Mouse (Mus musculus) left cerebral cortex, postnatal 36 days (tissue): ENCODE data around the gene Mydgf. TPM values are rescaled to one million over a fixed set of nuclear protein-coding genes. Genes with fewer than 3 reads are reported as not detected.

Source experiments
- DNase-seq, 2 experiments: peaks; one replicate each; pipeline ENCODE4 v3.0.0; 2021 to 2022; ENCODE audit warnings: low spot score in 2 of 2, mixed read lengths in 1 of 2
- intact Hi-C: fragments of 180-260 bp; cut with DNase I; formaldehyde crosslinking; loops from one replicate; pipeline ENCODE4 v1.15.1; 2025
- total RNA-seq, 2 experiments: library from RNA; stranded (reverse); gene quantifications; 2 replicates each; pipeline ENCODE4 v1.2.3; 2021

Mydgf gene
- total RNA-seq, 2 experiments from 2014 or later: 39.7 to 43.9 TPM

DNA sequence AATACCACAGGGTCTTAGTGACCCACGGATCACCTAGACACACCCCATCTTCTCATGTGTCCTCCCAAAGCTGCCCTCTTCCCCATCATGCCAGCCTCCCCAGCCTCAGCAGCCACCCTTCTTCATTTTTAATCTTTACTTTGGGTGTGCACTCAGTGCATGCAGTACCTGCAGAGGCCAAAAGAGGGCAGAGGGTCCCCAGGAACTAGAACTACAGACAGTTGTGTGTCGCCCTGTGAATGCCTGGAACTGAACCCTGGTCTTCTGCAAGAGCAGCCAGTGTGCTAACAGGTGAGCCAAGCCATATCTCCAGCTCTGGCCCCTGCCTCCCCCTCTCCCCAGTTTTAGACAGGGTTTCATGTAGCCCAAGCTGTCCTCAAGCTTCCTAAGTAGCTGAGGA is 13.1 kb upstream of the Mydgf start:
- no peak for DNase-seq
- intact Hi-C loops: no loop called here

DNA sequence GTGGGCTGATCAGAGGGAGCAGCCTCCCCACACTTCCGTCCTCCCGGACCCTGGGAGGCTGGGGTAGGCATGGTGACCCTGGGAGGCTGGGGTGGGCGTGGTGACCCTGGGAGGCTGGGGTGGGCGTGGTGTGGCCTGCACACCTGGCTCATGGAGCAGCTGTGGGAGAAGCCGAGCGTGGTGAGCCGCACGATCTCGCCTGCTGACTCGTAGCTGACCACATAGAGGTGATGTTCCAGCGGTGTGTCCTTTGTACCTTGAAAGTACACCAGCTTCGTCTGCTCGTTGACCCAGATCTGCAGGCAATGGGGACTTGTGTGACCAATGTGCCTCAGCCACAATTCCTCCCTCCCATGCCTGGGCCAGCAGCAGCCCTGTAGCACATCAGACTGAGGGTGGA is 11.0 kb upstream of the Mydgf start:
- intact Hi-C loops: no loop called here
- no peak for DNase-seq

DNA sequence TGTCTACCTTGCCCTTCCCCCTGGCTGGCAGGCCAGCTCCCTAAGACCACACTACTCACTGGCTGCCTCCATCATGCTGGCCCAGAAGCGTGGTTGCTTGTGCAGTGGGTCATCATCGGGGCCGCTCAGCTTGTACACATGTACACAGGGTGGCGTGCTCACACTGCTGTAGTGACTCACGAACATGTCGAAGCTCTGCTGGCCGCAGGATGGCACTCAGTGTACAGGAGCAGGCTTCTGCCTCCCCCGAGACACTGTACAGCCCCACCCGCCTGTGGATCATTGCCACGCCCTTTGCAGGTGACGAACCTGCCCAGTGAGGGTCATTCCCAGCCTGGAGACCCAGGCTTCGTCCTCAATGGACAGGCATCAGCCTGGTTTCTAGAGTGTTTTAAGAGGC is 10.6 kb upstream of the Mydgf start:
- intact Hi-C loops: no loop called here
- DNase-seq: no peak

DNA sequence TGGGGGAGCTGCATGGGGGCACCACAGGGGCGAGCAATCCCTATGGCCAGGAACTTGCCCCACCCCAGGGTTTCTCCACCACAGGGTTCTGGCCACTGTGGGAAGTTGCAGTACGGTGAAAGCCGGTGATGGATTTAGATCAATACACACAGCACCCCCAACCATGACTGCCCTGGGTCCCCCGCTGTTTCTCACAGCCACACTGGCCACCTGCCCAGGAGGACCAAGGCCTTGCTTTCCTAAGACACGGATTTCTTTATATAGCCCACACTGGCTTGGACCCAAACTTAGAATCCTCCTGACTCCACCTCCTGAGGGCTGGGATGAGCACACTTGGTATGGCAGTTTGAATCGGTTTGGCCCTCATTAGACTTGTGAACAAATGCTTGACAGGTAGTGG is 7.5 kb upstream of the Mydgf start:
- intact Hi-C loops: no loop called here

DNA sequence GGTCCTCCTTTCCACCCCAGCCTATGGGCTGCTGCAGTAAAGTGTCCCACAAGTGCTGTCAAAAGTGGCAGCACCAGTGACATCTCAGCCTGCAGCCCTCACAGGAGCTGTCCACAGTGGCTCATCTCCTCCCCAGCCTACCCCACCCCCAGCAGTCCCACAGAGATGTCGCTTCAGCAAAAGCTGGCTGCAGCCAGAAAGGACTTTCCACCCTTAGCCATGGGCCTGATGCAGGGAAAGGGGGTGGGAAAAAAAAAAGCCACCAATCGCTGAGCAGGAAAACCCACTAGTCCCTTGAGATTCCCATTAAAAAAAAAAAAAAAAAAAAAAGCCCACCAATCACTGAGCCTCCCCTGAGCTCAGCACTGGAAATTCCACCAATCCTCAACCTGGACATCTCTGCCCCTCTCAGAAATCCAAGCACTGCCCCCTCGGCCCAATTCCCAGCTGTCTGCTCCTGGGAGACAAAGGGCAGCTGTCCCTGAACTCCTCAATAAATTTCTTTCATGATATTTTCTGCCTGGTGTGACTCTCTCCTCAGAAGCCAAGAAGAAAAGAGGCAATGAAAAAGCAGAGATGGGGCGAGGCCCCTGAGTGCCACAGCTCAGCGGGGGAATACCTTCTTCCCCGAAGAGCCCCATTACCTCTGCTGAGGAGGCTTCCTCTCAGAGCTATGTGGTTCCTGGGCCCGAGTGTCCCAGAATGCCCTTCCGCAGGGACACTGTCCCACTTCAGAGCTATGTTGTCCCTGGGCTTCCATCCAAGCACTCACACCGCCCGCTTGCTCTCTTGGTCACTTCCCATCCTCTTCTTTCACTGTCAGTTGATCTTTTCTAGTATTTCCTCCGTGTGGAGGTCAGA is 1.8 kb upstream of the Mydgf start:
- intact Hi-C loops: no loop called here
- DNase-seq: peak in 1 of 2 experiments; percentile 20

More for the DNA sequence above, 7.5 kb upstream of the Mydgf start:
- no peak for DNase-seq

DNA sequence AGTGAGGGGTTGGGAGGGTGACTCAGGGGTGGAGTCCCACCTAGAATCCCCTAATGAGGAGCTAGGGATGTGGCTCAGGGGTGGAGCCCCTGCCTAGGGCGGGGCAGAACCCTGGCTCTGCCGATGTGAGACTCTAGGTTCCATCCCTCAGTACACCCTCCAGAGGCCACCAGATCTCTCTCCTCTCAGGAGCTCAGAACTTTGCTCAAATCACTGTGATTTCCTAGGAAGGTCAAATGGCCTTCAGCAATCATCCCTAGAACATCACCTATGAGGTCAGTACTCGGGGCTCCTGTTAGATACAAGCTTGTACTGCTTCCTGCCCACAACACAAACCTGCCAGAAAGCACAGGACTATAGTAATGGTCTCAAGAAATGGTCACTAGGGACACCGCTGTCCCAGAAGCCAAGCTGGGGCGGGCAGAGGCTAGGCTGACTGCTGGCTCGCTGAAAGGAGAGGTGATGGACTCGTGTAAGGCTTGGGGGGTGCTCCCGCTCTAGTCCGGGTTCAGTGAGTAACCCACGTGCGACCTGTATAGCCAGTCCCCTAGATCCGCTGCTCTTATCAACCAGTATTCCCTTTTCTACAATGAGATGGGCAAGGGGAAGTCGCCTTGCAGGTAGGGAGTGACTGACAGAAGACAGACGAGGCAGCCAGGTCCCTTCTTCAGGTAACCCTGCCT is 604 bp downstream of the Mydgf start:
- intact Hi-C loops: no loop called here
- no peak for DNase-seq

DNA sequence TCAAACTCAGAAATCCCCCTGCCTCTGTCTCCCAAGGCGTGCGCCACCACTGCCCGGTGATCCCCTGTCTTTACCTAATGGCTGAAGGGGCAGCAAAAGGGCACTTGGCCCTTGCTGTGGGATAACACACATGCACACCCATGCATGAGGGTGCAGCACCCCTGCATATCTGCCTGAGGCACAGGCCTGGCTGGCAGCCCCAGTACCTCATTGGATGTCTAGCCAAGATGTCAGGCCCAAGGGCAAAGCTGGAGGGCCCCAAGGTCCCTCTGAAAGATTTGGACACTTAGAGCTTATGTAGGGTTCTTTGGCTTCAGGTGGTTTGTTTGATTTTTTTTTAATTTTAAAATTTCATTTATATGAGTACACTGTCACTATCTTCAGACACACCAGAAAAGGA is 8.3 kb downstream of the Mydgf start:
- intact Hi-C loops: no loop called here
- DNase-seq: no peak

DNA sequence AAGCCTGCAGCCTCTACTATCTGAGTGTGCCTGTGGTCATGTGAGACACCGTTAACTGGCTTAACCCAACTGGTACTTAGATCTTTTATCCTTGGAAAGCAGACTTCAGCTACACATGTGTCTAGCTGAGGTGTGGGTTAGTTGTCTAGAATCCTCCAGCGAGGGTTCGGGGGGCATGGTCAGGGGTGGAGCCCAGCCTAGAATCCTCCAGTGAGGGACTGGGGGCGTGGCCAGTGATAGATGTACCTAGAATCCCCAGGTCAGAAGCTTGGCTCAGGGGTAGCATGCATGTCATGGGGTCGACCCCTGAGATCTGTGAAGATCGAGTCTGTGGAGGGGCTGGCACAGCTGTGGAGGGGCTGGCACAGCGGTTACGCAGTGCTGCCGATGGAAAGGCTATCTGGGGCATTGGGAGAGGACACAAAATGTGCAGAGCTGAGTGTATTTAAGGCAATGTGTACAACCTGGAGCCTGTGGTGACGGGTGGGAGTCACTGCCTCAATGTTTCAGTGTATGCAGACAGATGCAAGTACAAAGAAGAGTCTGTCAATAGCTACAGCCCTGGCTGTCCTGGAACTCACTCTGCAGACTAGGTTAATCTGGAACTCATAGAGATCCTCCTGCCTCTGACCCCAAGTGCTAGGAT is 10.2 kb downstream of the Mydgf start:
- intact Hi-C loops: no loop called here

DNA sequence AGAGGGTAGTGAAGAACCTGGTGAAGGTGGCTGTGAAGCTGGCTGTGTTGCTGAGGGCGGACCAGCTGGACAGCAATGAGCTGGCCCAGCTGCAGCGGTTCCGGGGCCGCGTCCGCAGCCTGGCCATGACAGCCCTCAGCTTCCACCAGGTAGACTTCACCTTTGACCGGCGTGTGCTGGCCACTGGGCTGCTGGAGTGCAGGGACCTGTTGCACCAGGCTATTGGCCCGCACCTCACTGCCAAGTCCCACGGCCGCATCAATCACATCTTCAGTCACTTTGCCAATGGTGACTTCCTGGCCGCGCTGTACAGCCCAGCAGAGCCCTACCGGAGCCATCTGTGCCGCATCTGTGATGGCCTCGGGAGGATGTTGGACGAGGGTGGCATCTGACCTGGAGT is 11.8 kb downstream of the Mydgf start:
- DNase-seq: no peak
- intact Hi-C loops: no loop called here

More for the DNA sequence above, 10.2 kb downstream of the Mydgf start:
- no peak for DNase-seq

DNA sequence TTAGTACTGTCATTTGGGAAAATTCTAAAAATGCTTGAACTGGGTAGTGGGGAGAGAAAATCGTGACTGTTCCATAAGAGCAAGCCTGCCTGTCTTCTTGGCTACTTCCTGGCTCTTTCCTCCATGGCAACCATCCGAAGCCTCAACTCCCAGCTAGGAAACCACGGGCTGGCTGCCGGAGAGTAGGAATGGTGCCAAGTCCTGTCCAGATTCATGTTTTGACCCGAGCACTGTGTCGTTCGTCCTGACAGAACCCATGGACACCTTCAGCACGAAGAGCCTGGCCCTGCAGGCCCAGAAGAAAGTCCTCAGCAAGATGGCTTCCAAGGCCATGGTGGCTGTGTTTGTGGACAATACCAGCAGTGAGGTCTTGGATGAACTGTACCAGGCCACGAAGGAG is 12.3 kb downstream of the Mydgf start:
- intact Hi-C loops: no loop called here
- no peak for DNase-seq

DNA sequence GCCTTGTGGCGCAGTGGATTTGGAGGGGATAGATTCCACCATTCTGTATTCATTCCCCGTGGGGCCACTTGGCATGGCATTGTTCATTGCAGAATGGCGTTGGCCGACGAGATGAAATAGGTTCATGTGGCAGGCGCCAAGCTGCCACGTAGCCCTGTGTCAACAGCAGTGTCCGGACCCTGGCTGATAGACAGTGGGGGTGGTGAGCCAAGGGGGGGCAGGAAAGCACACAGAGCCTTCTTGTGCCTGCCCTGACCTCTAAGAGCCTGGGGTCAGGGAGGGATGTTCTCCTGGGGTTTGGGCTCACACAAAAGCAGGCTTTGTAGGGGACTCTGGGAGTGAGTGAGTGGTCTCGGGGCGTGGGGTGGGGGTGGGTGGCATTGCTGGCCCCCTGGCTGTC is 13.1 kb downstream of the Mydgf start:
- intact Hi-C loops: no loop called here
- DNase-seq: no peak

DNA sequence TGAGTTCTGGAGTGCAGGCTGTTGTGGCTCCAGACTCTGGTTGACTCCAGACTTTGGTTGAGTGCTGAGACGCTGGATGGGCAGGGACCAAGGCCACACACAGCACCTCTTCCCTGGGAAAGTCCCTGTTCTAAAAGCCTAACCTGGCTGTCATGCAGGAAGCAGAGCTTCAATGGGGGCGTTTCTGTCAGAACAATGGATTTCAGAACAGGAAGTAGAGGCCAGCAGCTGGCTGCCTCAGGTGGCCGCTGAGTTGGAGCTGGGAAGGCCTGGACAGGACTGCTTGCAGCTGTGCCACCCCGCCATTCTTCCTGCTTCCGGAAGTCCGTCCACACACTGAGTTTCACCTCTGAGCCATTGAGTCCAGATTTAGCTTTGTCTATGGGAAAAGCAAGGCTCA is 13.9 kb downstream of the Mydgf start:
- no peak for DNase-seq
- intact Hi-C loops: no loop called here

DNA sequence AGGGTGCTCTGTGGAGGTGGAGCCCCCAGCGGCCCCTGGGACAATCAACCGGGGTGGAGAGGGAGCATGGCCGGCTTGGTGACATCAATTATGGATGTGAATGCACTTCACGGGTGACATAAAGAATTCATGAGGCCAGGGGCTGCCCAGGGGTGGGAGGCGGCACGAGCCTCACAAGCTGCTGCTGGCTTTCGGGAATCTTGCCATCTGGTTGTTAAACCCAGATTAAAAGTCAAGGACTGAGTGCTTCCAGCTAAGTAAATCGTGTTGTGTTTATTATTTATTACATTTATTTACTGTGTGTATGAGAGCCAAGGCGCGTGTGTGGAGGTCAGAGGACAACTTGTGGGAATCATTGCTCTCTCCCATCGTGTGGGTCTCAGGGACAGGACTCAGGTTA is 18.0 kb downstream of the Mydgf start:
- no peak for DNase-seq
- intact Hi-C loops: no loop called here

DNA sequence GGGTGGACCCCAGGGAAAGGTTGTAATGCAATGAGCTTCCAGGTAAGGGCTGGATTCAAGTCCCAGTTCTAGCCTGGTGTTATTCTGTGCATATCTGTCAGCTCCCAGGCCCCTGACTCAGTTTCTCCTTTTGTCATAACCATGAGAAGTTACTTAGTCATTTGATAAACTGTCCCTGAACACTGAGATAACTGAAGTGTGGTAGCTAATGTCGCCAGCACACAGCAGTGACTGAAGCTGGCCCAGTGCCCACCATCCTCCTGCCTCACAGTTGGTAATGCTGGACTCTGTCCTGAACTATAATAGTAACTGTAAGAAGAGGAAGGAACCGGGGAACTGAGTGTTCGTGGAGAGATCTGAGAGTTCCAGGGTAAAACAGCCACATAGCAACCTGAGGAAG is 19.2 kb downstream of the Mydgf start:
- intact Hi-C loops: no loop called here

DNA sequence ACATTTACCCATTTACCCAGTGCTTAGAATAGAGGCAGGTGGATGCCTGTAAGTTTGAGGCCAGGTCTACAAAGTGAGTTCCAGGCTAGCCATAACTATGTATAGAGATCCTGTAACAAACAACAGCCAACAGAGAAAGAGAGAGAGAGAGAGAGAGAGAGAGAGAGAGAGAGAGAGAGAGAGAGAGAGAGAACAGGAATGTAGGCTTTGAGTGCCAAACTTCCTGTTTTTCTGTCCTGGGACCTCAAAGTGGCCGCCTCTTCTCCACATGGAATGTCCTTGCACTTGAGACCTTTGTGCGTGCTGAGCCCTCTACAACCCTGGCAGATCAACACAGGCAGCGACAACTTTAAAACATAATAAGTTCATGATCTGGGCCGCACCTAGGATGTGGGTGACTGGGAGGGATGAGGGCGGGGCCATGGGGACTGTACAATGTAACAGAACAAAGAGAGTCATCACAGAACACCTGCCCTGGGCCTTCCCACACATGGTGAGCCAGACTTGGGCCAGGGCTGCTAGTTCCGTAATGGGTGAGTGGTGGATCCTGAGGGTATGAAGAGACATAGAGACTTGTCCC is 20.1 kb downstream of the Mydgf start:
- no peak for DNase-seq
- intact Hi-C loops: no loop called here

More for the DNA sequence above, 19.2 kb downstream of the Mydgf start:
- DNase-seq: no peak

DNA sequence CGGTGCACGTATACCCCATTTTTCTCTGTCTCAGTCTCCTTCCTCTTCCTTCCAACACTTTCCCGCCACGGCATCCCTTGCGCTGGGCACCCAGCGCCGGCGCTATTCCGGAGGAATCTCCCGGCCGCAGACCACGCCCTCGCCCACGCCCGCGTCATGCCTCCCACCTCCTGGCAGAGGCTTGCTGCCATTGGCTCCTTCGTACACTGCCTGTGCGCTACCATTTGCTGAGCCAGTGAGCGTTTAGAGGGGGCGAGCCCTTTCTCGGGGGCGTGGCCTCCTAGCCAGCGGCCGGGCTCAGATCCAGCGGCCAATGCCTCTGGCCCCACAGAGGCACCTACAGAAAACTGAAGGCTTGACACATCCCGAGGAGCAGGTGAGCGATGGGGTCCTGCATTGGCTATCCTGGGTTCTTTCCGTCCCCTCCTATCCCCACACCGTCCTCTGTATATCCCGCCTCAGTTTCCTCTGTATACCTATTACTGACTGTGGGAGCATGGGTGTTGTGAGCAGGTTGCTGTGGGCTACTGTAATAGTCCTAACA is 21.4 kb downstream of the Mydgf start, which contains the start of gene Tnfaip8l1:
Tnfaip8l1 (plus strand) TSS at position 247 of the 544 bp plus-strand sequence.
- DNase-seq: peak; percentile 95
- intact Hi-C loops: no loop called here

DNA sequence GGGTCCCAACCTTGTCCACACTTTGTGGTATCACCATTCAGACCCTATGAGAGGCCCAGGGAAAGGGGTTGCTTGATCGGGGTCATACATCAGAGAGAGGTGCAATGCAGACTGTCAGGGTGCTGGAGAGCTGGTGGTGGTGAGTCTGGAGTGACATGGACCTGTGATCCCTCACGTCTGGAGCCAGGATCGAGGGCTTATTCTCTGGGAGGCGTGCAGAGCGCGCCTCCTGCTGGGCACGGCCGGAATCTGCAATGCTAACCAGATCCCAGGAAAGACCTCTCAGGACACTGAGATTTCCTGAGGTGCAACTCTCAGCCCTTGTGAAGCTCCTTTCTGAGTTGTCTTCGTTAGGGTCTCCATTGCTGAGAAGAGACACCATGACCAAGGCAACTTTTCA is 24.0 kb downstream of the Mydgf start:
- intact Hi-C loops: loop anchor here (2.0 to 5.0 kb wide), 2 partner anchors 25 to 37 kb away; partner anchors contain the start of gene Lrg1
- peak; percentile 45 to 57 for DNase-seq

DNA sequence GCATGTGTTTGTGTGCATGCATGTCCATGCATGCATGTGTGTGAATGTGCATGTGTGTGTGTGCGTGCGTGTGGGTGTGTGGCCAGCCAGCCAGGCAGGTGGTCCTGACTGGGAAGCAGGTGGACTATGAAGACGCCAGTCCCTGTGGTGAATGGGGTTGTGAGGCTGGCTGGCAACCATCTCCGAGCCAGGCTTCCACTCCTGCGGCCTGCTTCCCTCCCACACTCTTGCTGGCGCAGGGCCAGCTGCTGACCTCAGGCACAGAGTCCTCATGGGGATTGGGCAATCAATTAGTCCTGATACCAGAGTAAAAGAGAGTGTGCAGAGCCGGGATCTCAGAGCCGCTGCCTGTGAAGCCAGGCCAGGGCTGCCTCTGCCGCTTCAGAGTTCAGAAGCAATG is 30.1 kb downstream of the Mydgf start:
- DNase-seq: no peak
- intact Hi-C loops: no loop called here

DNA sequence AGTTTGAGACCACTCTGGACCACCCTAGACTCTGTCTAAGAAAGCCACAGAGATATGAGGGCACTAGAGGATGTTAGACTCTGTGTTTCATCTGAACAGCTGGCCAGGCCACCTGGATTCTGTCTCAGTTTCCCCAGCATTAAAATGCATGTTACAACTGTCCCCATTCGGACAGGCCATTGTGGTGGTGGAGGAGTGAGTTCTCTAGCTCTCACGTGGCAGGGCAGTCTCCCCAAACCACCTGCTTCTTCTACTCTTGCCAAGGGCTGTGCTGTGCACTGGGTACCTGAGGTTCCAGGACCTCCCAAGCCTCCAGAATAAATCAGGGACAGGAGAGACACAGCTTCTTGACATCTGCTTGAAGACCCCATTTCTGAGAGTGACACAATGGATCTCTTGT is 33.8 kb downstream of the Mydgf start:
- intact Hi-C loops: no loop called here
- DNase-seq: no peak
